Mouse (Mus musculus) embryo, embryonic 10 days (tissue): ENCODE measurements around the gene Maats1.

ENCODE experiments used
- DNase-seq: peaks from one replicate; pipeline ENCODE4 v3.0.0-alpha.2; 2015; ENCODE audit warnings: low spot score

Gene Maats1

DNA sequence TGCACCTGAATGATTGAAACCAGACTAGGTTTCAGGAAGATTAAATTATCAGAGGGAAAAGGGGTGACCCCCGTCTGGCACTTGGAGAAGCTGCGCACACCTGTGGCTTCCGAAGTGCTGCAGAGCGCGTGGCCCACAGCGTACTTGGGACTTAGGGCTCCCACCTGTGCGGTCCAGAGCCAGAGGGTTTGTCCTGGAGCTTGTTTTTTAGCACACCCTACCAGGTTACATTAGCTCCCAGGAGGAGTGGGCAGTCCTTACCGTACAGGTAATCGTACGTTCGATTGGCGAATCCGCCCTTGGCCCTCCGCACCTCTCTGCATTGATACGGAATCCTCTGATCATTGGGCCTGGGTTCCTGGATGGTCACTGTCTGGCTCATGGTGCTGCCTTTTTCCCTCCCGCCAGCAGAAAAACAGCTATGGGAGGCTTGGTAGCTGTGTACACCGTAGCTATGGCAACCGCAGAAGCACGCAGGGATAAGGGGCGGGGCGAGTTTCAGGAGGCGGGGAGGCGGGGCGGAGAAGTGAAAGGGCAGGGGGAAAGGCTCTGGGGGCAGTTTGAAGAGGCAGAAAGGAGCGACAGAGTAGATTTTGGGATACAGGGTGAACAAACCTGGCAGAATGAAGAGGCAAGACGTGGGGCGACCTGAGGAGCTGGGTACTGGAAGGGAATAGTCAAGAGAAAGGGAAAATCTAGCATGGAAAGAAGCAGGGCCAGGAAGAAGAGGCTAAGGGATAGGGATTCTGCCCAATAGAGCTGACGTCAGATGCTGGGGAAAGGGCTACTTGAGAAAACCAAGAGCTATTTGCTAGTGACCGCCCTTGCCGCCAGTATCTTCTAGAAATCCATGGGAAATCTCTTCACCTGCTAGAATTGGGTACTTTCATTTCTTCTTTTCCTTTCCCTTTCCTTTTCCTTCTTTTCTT, at the start of gene Maats1:
Gene Maats1, minus strand, starts transcription at position 748 of the 929 bp plus-strand sequence.
- peak; percentile 90 for DNase-seq

DNA sequence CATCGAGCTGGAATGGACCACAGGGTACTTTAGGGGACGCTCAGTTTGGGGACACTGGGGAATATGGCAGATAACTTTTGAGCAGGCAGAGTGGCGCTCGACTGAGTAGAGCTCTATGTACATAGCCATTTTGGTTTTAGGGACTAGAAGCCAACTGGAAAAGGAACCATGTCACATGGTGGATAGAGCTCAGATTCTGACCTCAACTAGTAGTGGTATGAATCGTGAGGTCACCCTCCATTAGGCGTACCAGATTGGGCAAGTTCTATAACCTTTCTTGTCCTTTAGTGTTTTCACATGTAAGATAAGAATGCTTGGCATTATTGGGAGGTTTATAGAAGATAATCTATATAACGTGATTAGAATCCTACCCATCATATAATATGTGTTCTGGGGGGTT, 48.4 kb upstream of the Maats1 start:
- no peak for DNase-seq

GRCm38 (mm10) chr16:38389284-38389893, 47.4 kb upstream of the Maats1 start:
- no peak for DNase-seq

DNA sequence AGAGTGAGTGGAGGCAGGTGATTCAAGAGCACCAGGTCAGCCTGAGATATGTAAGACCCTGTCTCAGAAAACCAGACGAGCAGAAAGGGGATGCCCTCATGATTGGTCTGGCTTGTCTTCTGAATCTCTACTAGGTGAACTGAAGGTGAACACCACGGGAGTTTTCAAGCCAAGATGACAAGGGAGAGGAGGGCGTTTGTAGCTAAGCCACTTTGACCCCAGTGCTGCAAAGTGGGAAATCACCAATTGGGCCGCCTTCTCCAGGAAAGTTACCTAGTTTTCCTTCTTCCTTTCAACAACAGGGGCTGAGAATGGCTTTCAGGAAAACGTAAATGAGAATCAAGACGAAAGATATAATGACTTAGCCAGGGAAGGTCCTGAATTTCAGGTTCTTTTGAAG, 46.8 kb upstream of the Maats1 start:
- no peak for DNase-seq

DNA sequence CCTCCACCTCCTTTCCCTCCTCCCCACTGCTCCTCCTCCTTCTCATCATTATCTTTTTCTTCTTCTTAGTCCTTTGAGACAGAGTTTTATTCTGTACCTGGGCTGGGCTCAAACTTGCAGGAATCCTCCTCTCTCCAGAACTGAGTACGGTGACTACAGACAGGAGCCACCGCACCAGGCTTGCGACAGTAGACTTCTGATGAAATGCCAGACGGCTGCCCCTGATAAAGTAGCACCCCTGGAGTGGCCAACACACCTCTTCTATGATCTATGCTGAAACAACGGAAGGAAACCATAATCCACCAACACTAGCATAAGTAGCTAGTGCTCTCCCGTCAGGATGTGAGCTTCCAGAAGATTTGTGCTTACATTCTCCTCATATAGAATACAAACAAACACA, 45.4 kb upstream of the Maats1 start:
- DNase-seq = no peak

- DNase-seq = no peak
These were observed 43.8 kb upstream of the Maats1 start for GRCm38 (mm10) chr16:38385700-38386099.

- DNase-seq = no peak
These were observed 43.3 kb upstream of the Maats1 start for GRCm38 (mm10) chr16:38385184-38385634.

DNA sequence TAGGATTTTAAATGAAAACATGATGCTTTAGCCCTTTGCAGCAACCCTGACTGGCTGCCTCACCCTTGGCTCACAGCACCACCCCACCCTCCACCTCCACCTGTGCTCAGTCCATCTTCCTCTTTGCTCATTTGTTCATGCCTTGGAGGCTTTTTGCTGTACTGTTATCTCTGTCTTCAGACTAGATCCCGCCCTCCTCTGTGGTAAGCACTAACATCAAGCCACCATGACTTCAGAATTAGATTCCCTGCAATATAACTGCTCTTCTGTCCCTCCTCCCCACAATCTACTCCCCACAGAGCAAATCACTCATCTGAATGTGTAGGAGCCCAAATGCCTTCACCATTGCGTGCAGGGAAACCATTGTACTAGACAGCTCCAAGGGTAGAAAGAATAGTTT, 41.7 kb upstream of the Maats1 start:
- no peak for DNase-seq

GRCm38 (mm10) chr16:38379926-38380325, 38.0 kb upstream of the Maats1 start:
- no peak for DNase-seq

- no peak for DNase-seq
These were observed 37.5 kb upstream of the Maats1 start for GRCm38 (mm10) chr16:38379493-38379892.

GRCm38 (mm10) chr16:38379088-38379487, 37.1 kb upstream of the Maats1 start:
- no peak for DNase-seq

DNA sequence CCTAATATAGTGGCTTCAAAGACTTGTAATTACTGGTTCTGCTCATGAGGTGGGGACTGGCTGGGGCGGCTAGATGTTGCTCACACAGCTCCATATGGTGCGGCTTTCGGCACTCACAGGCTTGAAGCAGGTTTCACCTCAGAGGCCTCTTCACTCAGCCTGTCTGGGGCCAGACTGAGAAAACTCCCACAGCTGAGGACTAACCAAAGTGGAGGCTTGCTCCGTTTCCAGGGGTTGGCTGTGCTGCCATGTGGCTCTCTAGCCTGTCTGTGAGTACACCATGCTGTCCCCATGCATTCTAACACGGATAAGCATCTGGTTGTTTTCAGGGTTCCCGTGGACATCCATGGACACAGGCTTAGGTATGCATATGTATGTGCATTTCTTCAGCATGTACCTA, 36.6 kb upstream of the Maats1 start:
- DNase-seq = no peak

DNA sequence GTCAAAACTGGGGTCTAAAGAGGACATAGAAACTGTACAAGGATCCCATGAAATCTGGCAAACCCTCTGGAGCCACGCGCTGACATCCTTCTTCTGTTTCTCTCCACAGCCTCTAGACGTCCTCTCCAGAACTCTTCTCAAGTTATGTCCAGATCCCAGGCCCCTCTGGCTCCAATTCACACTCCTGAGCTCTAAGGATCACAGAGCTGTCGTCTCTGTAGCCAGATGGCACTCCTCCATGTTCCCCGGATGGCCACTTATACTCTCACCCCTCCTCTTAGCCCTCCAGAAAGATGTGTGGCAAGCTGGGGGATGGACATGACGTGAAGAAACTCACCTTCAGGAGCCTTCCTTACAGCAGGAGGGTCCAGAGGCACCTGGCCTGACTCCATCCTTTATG, 35.6 kb upstream of the Maats1 start:
- DNase-seq = no peak

DNA sequence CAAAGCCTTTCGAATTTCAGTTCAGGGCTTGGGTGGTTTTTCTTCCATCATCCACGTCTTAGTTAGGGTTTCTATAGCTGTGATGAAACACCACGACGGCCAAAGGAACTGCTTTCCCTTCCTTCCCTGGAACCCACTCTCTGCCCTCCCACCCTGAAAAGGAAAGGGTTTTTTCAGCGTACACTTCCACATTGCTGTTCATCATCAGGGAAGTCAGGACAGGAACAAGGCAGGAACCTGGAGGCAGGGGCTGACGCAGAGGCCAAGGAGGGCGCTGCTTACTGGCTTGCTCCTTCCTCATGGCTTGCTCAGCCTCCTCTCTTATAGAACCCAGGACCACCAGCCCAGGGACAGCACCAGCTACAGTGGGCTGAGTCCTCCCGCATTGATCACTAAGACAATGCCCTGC, 34.9 kb upstream of the Maats1 start:
- no peak for DNase-seq

GRCm38 (mm10) chr16:38376163-38376840, 34.4 kb upstream of the Maats1 start:
- DNase-seq = peak; percentile 39

DNA sequence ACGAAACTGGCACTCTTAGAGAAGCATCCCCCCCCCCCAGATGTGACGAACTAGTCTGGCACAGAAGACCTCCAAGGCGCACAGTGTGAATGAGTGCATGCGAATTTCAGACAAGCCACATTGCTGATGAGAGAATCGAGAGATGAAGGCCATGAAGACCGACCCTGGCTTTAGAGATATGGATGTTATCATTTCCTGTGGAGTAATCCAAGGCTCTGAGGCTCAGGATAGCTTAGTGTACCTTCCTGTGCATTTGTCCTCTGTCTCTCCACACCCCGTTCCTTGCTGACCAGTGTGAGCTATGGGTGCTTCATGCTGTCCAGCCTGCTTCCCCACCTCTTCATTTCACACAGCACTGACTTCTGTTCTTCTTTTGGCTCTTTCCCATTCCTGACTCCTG, 33.2 kb upstream of the Maats1 start:
- no peak for DNase-seq

DNA sequence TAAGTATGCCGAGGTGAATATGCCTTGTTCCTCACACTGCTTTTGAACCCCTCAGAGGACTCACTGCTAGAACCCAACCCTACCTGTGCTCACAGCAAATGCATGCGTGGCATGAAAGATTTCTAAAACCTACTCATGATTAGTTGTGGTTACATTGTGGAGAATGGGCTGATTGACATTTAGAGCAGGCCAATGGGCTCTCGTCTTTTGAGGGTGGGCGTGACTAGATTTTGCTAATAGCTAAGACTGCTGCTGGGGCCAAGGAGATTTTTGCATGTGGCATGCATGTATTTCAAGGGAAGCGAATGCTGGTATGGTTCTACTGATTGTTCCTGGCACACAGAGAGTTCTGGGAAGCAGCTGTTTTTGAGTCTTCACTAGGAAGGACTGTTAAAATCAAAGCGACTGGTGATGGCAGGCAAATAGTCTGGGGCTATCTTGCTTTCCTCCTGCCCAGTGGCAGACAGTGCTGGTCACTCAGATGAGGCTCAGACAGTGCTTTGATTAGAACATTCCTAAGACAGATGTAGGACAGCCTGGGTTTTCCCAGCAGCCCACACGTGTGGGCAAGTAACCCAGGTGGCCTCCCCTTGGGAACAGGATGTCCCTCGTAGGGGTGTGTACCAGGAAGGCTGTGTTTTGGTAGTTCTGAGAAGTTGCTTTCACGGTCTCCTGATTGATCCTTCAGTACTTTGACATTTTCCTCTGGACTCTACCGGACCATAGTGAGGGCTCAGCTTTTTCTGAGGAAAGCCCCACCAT, 32.6 kb upstream of the Maats1 start:
- no peak for DNase-seq

GRCm38 (mm10) chr16:38373941-38374340, 32.0 kb upstream of the Maats1 start:
- no peak for DNase-seq

DNA sequence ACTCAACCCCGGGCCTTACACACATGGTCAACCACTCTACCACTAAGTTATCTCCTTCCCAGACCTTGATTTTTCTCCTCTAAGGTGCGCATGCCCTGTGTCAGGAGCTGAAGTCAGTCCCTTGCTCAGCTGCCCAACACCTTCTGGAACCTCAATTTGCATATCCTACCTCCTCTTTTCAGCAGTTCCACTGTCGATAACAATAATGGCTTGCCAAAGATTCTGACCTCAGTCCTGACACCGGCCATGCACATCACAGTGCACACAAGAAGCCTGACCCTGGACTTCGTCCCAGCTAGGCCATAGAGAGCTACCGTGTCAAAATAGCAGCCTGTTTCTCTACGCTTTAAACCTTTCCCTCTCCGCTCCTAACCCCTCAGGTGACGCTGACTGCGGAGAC, 31.5 kb upstream of the Maats1 start:
- DNase-seq = no peak

- DNase-seq = no peak
These were observed 30.9 kb upstream of the Maats1 start for GRCm38 (mm10) chr16:38372876-38373275.

DNA sequence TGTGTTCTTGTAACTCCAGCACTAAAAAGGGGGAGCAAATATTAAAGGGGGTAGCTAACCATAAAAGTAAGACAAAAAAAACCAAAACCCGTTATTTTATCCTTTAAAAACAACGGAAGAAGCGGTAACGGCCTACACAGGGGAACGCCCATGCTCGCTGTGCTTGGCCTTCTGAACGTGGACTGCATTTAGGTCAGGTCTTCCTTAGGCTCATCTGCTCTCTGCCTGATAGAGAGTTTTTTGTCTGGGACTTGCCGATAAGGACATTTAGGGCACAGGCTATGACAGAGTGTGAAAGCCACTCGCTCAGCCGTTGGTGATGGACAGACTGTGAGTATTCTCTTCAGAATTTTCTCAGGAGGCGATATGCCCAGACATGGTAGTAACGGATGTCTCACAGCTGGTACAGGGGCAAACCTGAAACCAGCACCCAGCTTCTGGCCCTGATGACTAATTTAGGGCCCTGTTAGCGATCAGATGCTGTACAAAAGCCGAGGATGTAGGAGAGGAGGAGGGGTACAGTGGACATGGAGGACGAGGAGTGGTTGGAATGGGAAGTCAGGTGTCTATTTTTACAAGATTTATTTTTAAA, 29.9 kb upstream of the Maats1 start:
- no peak for DNase-seq
